Mouse (Mus musculus) megakaryocyte, embryonic 14.5 days (primary cell): ENCODE measurements at regions not wholly inside any gene's neighbourhood (a gene's known extent, or its start where the extent isn't known, plus 50 kb on each side); places are given as distances from the start of the nearest gene placed in this dataset.

ENCODE experiments used
- H3K27me3 ChIP-seq: replicated peaks from 2 replicates; pipeline ENCODE3; 2012; ENCODE audit warnings: inconsistent platforms
- H3K36me3 ChIP-seq: replicated peaks from 2 replicates; pipeline ENCODE3; 2012; ENCODE audit warnings: low read length, inconsistent platforms, mixed read lengths
- H3K4me1 ChIP-seq: 2 replicates; pipeline ENCODE4 v1.6.1; 2012; ENCODE audit warnings: inconsistent platforms
- H3K4me3 ChIP-seq: replicated peaks from 2 replicates; pipeline ENCODE3; 2012; ENCODE audit warnings: moderate library complexity, mild to moderate bottlenecking, inconsistent platforms
- H3K9me3 ChIP-seq: 2 replicates; pipeline ENCODE4 v1.6.1; 2012; ENCODE audit warnings: inconsistent platforms
- FLI1 ChIP-seq: IDR thresholded peaks from 2 replicates; pipeline ENCODE4 v1.6.1; 2012; ENCODE audit warnings: low read length, inconsistent platforms, mixed read lengths
- GATA1 ChIP-seq: IDR thresholded peaks from 3 replicates; pipeline ENCODE4 v1.6.1; 2012; ENCODE audit warnings: mixed read lengths, low read length, inconsistent platforms, borderline replicate concordance

DNA sequence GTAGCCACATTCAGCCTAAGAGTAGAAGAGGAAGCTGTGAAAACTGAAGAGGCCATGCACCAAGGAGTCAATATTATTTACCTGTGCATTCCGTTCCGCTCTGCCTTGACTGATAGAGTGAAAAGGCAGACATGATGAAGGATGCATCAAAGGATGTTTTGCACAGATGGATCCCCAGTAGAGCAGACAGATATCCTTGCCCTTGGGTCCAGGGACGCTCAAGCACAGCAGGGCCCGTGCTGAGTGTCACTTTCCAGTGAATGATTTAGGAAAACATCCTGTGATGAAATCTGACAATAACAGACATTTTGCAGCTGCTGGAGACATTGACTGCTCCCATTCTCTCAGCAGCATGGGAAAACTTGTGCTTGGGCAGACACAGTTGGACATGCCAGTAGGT is 561.6 kb upstream of the Rag2 start:
- H3K9me3 ChIP-seq: 0 out of 2 replicates have a peak, but pooled peaks cover 5% of the 10 kb centered on the region
- TF ChIP-seq GATA1 (no peak), FLI1 (no peak)

GRCm38 (mm10) chr2:101074990-101075389 is 549.5 kb upstream of the Rag2 start:
- no peaks in the 10 kb centered on the region for H3K9me3 ChIP-seq
- H3K36me3 ChIP-seq: no peaks in the 10 kb centered on the region
- TF ChIP-seq GATA1: no peak
- no peak for TF ChIP-seq FLI1
- no peaks in the 10 kb centered on the region for H3K27me3 ChIP-seq
- H3K4me3 ChIP-seq: no peak overlapping the region
- no peaks in the 10 kb centered on the region for H3K4me1 ChIP-seq

More for the DNA sequence above, 561.6 kb upstream of the Rag2 start:
- Histone ChIP-seq H3K4me3 (no peak overlapping the region), H3K36me3 (no peaks in the 10 kb centered on the region), H3K4me1 (no peaks in the 10 kb centered on the region), H3K27me3 (no peaks in the 10 kb centered on the region)

DNA sequence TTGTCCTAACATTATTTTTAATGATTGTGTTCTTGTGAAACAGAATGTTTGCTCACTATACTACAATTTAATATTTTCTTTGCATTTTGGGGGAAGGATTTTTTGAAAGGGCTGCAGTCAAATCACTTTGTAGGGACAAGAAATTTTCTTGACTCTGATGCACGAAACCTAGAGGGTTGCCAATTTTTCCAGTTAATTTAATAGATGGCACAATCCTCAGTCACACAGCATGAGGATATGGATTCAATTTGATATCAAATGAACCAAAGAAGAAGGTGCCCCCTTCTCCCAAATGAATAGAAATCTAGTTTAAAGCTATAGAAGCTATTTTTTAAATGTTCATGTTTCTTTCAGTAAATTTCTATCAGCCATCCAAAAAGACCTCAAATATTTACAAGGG is 544.3 kb upstream of the Rag2 start:
- Histone ChIP-seq H3K27me3 (no peaks in the 10 kb centered on the region), H3K4me1 (no peaks in the 10 kb centered on the region), H3K9me3 (no peaks in the 10 kb centered on the region), H3K36me3 (no peaks in the 10 kb centered on the region), H3K4me3 (no peak overlapping the region)
- TF ChIP-seq GATA1 (no peak), FLI1 (no peak)

DNA sequence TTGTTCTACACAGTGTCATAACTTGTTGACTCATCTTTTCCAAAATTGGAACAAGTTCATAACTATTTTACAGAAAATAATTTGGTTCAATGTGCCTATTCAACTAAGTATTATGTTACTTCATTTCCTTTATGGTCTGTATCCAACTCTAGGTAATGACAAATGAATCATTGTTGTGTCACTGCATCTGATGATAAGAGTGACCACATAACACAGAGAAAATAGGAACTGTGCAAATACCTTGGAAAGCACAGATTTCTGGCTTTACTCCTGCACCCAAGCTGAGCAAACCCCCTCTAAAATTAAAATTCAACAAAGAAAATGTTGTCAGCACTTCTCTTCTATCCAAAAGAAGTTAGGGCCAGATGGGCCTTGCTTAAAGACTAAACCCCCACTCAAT is 540.7 kb upstream of the Rag2 start:
- H3K27me3 ChIP-seq: no peaks in the 10 kb centered on the region
- H3K4me1 ChIP-seq: no peaks in the 10 kb centered on the region
- no peaks in the 10 kb centered on the region for H3K36me3 ChIP-seq
- TF ChIP-seq FLI1 (no peak), GATA1 (no peak)
- no peaks in the 10 kb centered on the region for H3K9me3 ChIP-seq
- H3K4me3 ChIP-seq: no peak overlapping the region

GRCm38 (mm10) chr2:101084648-101085047 is 539.9 kb upstream of the Rag2 start:
- H3K4me3 ChIP-seq: no peak overlapping the region

DNA sequence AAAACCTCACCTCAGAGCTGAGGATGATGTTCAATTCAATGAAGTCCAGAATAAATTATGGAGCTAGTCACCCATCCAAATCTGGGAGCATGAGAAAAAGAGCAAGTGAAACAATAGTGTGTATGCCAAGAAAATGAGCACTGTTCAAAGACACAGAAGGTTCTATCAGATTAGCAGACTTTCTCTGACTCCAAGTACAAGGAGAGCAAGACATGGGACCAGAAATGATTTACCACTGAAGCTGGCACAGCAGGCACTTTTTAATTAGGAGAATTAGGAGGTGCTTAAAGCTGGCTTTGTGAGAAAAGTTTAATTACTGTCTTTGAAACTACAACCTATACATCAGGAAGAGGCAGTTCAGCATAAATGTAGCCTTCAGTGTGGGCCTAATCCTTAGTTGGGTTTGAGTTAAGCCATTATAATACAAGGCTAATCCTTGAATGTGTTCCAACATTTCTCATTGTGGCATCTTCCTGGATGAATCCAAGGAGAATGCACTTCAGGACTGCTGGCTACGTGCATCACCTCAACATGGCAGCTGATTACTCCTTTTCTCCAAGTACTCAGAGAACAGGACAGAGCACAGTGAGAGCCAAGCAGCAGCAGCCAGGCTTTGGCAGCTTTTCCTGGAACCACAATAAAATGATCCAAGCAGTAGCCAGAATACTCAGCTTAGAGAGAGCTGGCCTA is 517.2 kb upstream of the Rag2 start:
- Histone ChIP-seq H3K9me3 (no peaks in the 10 kb centered on the region), H3K36me3 (no peaks in the 10 kb centered on the region), H3K4me1 (no peaks in the 10 kb centered on the region), H3K4me3 (no peak overlapping the region), H3K27me3 (no peaks in the 10 kb centered on the region)
- TF ChIP-seq FLI1 (no peak), GATA1 (no peak)

More at GRCm38 (mm10) chr2:101084648-101085047, 539.9 kb upstream of the Rag2 start:
- TF ChIP-seq FLI1: no peak
- no peak for TF ChIP-seq GATA1
- no peaks in the 10 kb centered on the region for H3K4me1 ChIP-seq
- no peaks in the 10 kb centered on the region for H3K27me3 ChIP-seq
- H3K9me3 ChIP-seq: no peaks in the 10 kb centered on the region
- no peaks in the 10 kb centered on the region for H3K36me3 ChIP-seq

- Histone ChIP-seq H3K36me3 (no peaks in the 10 kb centered on the region), H3K4me1 (no peaks in the 10 kb centered on the region), H3K27me3 (no peaks in the 10 kb centered on the region), H3K9me3 (no peaks in the 10 kb centered on the region), H3K4me3 (no peak overlapping the region)
- no peak for TF ChIP-seq GATA1
Measured at GRCm38 (mm10) chr2:101136867-101137266, 487.7 kb upstream of the Rag2 start.

- no peak for TF ChIP-seq FLI1
- TF ChIP-seq GATA1: no peak
- Histone ChIP-seq H3K36me3 (no peaks in the 10 kb centered on the region), H3K27me3 (no peaks in the 10 kb centered on the region), H3K4me1 (no peaks in the 10 kb centered on the region), H3K4me3 (no peak overlapping the region), H3K9me3 (no peaks in the 10 kb centered on the region)
Measured at GRCm38 (mm10) chr2:101139931-101140330, 484.6 kb upstream of the Rag2 start.

DNA sequence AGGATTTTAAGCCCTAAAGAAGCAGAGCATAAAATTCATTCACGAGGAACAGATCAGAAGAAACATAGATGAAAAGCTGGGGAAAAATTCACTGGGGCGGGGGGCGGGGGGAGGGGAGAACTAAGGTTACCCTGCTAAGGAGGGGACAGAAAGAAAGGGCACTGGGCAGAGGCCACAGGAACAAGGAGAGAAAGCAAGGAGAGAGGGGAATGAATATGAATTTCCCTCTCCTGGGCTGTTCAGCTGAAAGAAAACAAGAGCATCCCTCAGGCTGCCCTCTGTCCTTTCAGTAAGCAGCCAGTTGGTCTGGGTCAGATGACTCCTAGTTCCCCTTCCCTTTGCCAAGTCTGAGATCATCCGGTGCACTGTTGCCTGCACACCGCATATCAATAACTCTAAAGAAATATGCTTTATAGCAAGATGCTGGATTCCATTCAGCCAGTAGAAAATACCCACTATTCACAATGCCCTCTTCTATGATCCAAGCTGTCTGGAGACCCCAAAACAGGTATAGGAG is 467.7 kb upstream of the Rag2 start:
- Histone ChIP-seq H3K36me3 (no peaks in the 10 kb centered on the region), H3K9me3 (no peaks in the 10 kb centered on the region), H3K27me3 (no peaks in the 10 kb centered on the region), H3K4me3 (no peak overlapping the region), H3K4me1 (peaks cover 6% of the 10 kb centered on the region)
- TF ChIP-seq FLI1: no peak
- no peak for TF ChIP-seq GATA1

DNA sequence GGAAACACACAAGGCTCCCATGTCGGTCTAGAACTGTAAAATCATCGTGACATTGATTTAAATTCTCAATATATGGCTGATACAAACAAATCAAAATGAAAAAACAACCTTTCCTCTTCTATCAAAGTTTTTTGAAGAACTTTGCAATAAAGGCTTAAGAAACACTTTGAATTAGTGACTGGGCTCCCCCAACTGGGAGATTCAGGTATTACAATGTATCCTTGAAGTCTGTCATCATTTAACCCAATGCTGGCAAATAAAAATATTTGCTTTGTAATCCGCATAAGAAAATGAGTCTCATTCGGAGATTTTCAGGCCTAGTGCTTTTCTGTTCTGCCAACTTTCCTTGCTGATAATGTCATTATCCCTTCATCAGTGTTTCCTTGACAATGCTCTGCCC is 465.2 kb upstream of the Rag2 start:
- Histone ChIP-seq H3K9me3 (no peaks in the 10 kb centered on the region), H3K36me3 (no peaks in the 10 kb centered on the region), H3K4me1 (peaks cover 6% of the 10 kb centered on the region), H3K4me3 (no peak overlapping the region), H3K27me3 (no peaks in the 10 kb centered on the region)
- no peak for TF ChIP-seq GATA1
- TF ChIP-seq FLI1: no peak
